Mouse (Mus musculus): ENCODE results near the gene Igf2.

DNA sequence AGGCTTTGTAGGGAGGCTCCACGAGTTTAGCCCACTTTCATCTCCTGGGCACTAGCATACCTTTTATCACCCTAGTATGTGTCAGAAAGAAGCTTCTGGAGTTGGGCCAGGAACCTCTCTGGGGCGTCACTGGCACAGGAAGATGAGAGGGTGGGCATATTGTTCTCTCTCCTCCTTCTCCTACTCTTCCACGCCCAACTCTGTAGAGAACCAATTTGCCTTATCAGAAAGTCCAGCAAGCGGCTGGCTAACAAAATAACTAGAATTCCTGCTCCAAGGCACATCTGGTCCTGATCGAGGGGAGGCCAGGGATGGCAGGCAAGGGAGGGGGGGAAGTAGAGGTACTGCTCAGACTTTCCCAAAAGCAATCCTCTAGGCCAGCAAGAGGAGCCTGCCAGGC lies 21.6 kb downstream of the Igf2 start:
- TF ChIP-seq CTCF (conservative IDR thresholded peaks at IDR 0.05; ENCODE audit: low read length) (no peak), POU5F1 (IDR thresholded peaks at IDR 0.05; ENCODE audit: borderline replicate concordance, low read length) (no peak), NANOG (IDR thresholded peaks at IDR 0.05; ENCODE audit: borderline replicate concordance, low read length) (no peak)

All from E14TG2a.4 (cell line).